Mouse (Mus musculus) heart, embryonic 11.5 days (tissue): ENCODE results near the gene Hivep1. TPM values are rescaled to one million over a fixed set of nuclear protein-coding genes. Genes with fewer than 3 reads are reported as not detected.

Experiments used
- ATAC-seq: fragments of 200-750 bp; cut with Nextera tagmentation; replicated peaks from 2 replicates; pipeline ENCODE4 v1.8.0; 2017; ENCODE audit warnings: moderate library complexity; ENCODE audit not compliant: insufficient number of reproducible peaks, low FRiP score, low TSS enrichment
- H3K27ac ChIP-seq: fragments of 300-500 bp; sonication (generic); 2 replicates; pipeline ENCODE4 v1.5.1; 2014; ENCODE audit warnings: mild to moderate bottlenecking, low read depth, low read length
- H3K27me3 ChIP-seq: fragments of 300-500 bp; sonication (generic); 2 replicates; pipeline ENCODE4 v1.6.1; 2014; ENCODE audit warnings: mild to moderate bottlenecking, low read length, mixed read lengths; ENCODE audit not compliant: control insufficient read depth, insufficient read depth
- H3K36me3 ChIP-seq: fragments of 300-500 bp; sonication (generic); 2 replicates; pipeline ENCODE4 v1.6.1; 2014; ENCODE audit warnings: mild to moderate bottlenecking, low read length, moderate library complexity, mixed read lengths; ENCODE audit not compliant: control insufficient read depth, insufficient read depth
- H3K4me1 ChIP-seq: fragments of 300-500 bp; sonication (generic); 2 replicates; pipeline ENCODE4 v1.6.1; 2014; ENCODE audit warnings: low read length; ENCODE audit not compliant: control insufficient read depth, insufficient read depth
- H3K4me2 ChIP-seq: fragments of 300-500 bp; sonication (generic); 2 replicates; pipeline ENCODE4 v1.6.1; 2014; ENCODE audit warnings: mild to moderate bottlenecking, moderate library complexity
- H3K4me3 ChIP-seq: fragments of 300-500 bp; sonication (generic); 2 replicates; pipeline ENCODE4 v1.5.1; 2014; ENCODE audit warnings: low read depth, low read length
- H3K9ac ChIP-seq: fragments of 300-500 bp; sonication (generic); 2 replicates; pipeline ENCODE4 v1.6.1; 2014; ENCODE audit warnings: mild to moderate bottlenecking, low read depth, low read length, moderate library complexity
- H3K9me3 ChIP-seq: fragments of 300-500 bp; sonication (generic); replicated peaks from 2 replicates; pipeline ENCODE4 v1.6.1; 2016; ENCODE audit warnings: low read length; ENCODE audit not compliant: control insufficient read depth
- WGBS: fragments of 180-500 bp; shearing (Covaris S2); extraction: QIAGEN DNeasy Blood & Tissue Kit; methylation state at CpG from one replicate; pipeline ENCODE4 v1.1.7; 2014; ENCODE audit not compliant: insufficient replicate concordance; 5-methylcytosine and 5-hydroxymethylcytosine counted together
- polyA plus RNA-seq: library from polyadenylated mRNA; unstranded; fragments of >200 nt; fragmentation: Nextera tagmentation; extraction: Ambion mirVana; gene quantifications from 2 replicates; pipeline ENCODE4 v1.2.1, GENCODE M21; 2014

Gene Hivep1
- polyA plus RNA-seq, 1 experiment from 2014 or later: 11.4 TPM

DNA sequence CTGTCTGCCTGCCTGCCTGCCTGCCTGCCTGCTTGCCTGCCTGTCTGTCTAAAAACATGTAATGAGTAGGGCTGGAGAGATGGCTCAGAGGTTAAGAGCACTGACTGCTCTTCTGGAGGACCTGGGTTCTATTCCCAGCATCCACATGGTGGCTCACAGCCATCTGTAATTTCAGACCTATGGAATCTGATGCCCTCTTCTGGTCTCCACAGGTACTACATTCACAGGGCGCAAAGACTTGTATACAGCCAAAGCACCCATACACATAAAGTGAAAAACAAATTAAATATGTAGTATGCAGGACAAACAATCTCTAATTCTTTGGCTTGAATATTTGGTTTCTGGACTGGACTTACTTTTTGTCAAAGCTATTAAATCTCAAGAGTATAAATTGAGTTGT is 46.7 kb downstream of the Hivep1 start:
- Histone ChIP-seq H3K9ac (no peak overlapping the region), H3K36me3 (no peaks in the 10 kb centered on the region), H3K4me3 (no peak overlapping the region), H3K9me3 (no peaks in the 10 kb centered on the region), H3K4me2 (no peak overlapping the region), H3K27ac (no peak overlapping the region), H3K27me3 (no peaks in the 10 kb centered on the region), H3K4me1 (peaks cover 35% of the 10 kb centered on the region)
- 95% methylated on average over 1 of the region's 1 CpGs for WGBS
- ATAC-seq: no peak

DNA sequence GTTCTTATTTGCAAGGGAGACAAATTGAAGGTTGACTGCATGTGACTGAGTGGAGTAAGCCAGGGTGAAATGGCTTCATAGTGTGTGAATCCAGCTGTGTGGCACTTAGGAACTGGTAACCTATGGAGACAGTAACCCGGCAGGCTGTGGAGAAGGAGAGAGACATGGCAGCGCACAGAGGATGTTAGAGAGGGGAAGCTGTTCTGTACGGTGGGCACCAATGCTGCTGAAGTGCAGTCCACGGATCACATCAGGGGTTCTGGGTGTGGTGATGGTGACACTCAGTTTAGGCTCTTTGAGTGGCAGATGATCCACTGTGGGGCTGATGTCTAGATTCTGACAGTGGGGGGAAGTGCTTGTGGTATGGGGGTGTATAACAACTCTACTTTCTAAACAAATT is 47.7 kb downstream of the Hivep1 start:
- H3K27ac ChIP-seq: no peak overlapping the region
- peaks cover 34% of the 10 kb centered on the region for H3K4me1 ChIP-seq
- no peaks in the 10 kb centered on the region for H3K27me3 ChIP-seq
- H3K4me2 ChIP-seq: no peak overlapping the region
- H3K9me3 ChIP-seq: no peaks in the 10 kb centered on the region
- H3K36me3 ChIP-seq: no peaks in the 10 kb centered on the region
- no peak overlapping the region for H3K4me3 ChIP-seq
- ATAC-seq: no peak
- H3K9ac ChIP-seq: no peak overlapping the region
- WGBS: 80% methylated on average over 4 of the region's 4 CpGs

DNA sequence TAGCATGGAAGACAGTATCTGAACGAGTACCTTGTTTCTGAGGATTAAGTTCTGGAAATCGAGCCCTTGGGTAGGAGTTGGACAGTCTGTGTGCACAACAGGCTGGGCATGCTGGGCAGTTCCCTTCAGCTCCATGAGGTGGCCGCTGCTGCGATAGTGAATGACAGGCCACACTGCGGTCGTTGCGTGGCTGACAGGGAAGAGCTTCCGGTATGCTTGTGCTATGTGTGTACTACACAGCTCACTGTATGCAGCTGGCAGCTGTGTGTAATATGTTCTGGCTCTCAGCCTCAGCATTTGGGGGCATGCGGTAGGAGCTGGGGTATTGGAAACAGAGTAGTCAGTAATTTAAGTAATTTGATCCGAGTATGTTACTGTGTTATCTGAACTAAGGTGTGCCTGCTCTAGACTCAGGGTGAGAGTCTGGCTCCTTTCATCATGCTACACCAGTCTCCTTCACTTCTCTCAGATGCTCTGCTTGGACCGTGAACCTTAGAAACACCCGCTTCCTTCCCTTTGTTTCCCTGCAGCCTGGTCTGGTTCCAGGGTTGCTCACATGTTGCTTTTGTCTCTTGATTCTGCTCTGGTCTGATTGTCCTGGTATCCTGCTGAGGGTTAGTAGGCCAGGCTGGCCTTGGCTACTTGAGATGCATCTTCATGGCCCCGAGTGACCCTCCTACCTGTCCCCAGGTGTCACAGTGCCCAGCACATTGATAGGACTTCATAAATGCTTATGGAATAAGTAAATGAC is 49.8 kb downstream of the Hivep1 start:
- H3K4me2 ChIP-seq: peak overlapping the region; percentile 39; the same call in 1 of the 2 replicates
- 44% methylated on average over 13 of the region's 13 CpGs for WGBS
- peak; percentile 46; the same call in 1 of the 2 replicates for ATAC-seq
- no peaks in the 10 kb centered on the region for H3K9me3 ChIP-seq
- H3K27ac ChIP-seq: no peak overlapping the region; the same call in 1 of the 2 replicates
- no peaks in the 10 kb centered on the region for H3K36me3 ChIP-seq
- H3K4me1 ChIP-seq: peaks cover 24% of the 10 kb centered on the region
- H3K4me3 ChIP-seq: no peak overlapping the region
- no peaks in the 10 kb centered on the region for H3K27me3 ChIP-seq
- H3K9ac ChIP-seq: no peak overlapping the region

DNA sequence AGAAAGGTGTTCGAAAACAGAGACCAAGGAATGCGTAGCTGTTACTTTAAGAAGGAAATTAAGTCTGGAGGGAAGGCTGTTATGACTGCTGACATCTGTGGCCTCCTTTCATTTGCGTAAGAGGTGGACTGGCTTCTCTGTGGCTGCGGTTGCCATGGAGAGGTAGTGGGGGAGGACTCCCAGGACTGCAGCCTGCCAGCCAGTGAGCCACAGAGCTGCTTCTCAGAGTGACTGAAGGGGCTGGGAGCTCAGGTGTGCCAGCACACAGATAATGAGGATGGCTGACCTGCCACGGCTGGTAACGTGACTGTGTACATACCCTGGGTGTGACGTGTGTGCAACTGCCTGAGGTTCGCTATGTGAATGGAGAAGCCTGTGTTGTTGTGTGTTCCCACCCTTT is 51.2 kb downstream of the Hivep1 start:
- Histone ChIP-seq H3K36me3 (no peaks in the 10 kb centered on the region), H3K27ac (no peak overlapping the region), H3K4me1 (peaks cover 24% of the 10 kb centered on the region), H3K9ac (no peak overlapping the region), H3K9me3 (no peaks in the 10 kb centered on the region), H3K4me2 (peak overlapping the region; percentile 22; the same call in 1 of the 2 replicates), H3K27me3 (no peaks in the 10 kb centered on the region), H3K4me3 (no peak overlapping the region)
- WGBS: 46% methylated on average over 8 of the region's 8 CpGs
- ATAC-seq: 0 out of 2 replicates have a peak, but pooled peaks have one; percentile 39

DNA sequence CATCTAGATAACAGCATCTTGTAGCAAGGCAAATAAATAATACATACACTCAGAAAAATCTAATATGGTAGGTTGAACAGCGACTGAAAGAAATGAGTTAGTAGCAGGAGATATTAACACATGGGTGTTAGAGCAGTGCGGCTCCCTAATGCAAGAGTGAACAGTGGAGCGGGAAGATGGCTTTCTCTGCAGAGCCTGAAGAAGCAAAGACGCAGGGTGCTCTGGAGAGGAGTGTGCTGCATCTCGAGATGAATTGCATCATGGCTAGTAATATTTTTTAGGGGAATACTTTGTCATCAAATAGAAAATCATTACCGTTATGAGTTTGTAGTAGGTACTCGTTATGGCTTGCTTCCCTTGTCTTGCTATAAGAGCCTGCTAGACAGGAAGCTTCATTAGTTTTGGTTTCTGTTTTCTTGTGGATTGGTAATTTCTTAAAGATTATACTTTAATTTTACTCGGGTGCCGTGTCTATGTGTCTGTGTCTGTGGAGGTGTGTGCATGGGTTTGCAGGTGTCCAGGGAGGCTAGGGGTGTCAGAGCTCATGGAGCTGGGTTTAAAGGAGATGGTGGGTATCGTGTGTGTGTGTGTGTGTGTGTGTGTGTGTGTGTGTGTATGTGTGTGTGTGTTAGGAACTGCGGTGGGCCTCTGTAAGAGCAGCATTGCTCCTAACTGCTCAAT is 51.8 kb downstream of the Hivep1 start:
- ATAC-seq: no peak
- no peaks in the 10 kb centered on the region for H3K27me3 ChIP-seq
- no peak overlapping the region for H3K27ac ChIP-seq
- H3K4me3 ChIP-seq: no peak overlapping the region
- H3K36me3 ChIP-seq: no peaks in the 10 kb centered on the region
- H3K9ac ChIP-seq: no peak overlapping the region
- WGBS: 80% methylated on average over 11 of the region's 11 CpGs
- H3K4me2 ChIP-seq: no peak overlapping the region
- H3K4me1 ChIP-seq: peaks cover 30% of the 10 kb centered on the region
- H3K9me3 ChIP-seq: no peaks in the 10 kb centered on the region

DNA sequence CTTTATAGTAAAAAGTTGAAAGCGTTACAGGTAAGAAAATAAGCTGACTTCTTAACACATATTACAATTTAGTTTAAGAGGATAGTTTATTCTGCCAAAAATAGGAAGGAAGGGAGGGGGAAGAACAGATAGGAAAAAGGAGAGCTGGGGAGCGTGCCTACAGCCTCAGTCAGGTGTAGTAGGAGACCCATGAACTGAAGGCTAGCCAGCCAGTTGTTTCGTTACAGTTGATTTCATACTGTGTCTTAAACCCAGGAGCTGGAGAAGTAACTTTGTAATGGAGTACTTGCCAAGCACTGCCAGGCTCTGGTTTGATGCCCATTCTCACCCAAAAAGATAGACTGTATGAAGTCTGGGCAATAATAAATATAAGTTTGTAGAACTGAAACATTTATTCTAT is 52.5 kb downstream of the Hivep1 start:
- H3K4me2 ChIP-seq: no peak overlapping the region
- H3K27ac ChIP-seq: no peak overlapping the region
- WGBS: 86% methylated on average over 3 of the region's 3 CpGs
- no peaks in the 10 kb centered on the region for H3K27me3 ChIP-seq
- no peaks in the 10 kb centered on the region for H3K36me3 ChIP-seq
- no peaks in the 10 kb centered on the region for H3K9me3 ChIP-seq
- peaks cover 30% of the 10 kb centered on the region for H3K4me1 ChIP-seq
- H3K4me3 ChIP-seq: no peak overlapping the region
- no peak overlapping the region for H3K9ac ChIP-seq
- ATAC-seq: no peak

DNA sequence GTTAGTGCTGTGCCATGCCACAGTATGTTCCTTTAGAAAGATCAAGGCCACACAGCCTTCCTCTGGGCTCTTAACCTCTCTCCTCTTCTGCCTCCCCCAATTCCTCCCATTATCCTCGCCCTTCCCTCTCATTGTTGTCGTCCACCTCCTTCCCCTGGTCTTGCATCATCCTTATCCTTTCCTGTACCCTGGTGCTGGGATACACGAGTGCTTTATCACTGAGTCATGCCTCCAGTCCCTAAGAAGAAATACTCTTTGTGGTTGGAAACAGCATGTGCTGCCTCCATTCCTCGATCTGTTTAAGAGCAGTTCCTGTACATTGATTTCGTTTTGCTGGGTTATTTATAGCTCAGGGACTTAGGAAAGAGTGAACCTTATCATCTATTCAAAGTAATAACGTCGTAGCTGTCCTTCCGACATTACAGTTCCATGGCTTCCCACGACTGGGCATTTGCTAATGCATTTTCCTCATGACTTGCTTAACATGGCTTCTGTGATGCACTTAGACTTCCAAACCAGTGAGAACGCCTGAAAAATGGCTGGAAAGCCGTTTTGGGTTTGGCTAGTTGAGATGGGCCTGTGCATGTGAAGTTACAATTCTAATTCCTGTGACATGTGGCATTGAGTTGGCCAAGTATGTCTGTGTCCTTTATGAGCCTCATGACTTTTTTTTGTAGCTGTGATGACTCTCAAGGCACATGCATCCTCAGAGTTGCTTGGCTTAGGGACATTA is 56.8 kb downstream of the Hivep1 start:
- Histone ChIP-seq H3K4me1 (peaks cover 11% of the 10 kb centered on the region), H3K9ac (no peak overlapping the region), H3K36me3 (no peaks in the 10 kb centered on the region), H3K4me2 (peak overlapping the region; percentile 31), H3K27me3 (no peaks in the 10 kb centered on the region), H3K4me3 (no peak overlapping the region), H3K9me3 (no peaks in the 10 kb centered on the region), H3K27ac (peak overlapping the region; percentile 63; the same call in 1 of the 2 replicates)
- WGBS: 33% methylated on average over 11 of the region's 11 CpGs
- ATAC-seq: no peak; the same call in 1 of the 2 replicates

DNA sequence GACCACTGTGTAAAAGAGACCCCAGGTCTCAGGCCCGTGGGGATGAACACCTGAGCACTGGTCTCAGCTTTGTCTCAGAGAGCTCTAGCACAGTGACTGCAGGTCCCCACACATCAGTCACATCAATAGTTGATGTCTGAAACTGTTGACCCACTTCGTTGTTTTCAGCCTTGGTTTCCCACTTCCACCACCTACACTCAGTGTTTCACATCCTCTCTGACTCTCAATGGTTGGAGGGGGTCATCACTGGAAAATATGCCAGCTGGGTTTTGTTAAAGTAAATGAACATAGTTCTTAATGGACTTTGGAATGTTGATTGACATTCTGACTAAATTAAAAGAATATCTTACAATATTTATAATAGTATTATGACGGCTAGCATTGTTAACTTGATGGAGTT is 58.6 kb downstream of the Hivep1 start:
- no peaks in the 10 kb centered on the region for H3K27me3 ChIP-seq
- WGBS: 86% methylated on average over 3 of the region's 3 CpGs
- no peaks in the 10 kb centered on the region for H3K36me3 ChIP-seq
- no peak overlapping the region for H3K4me3 ChIP-seq
- no peak overlapping the region for H3K4me2 ChIP-seq
- H3K27ac ChIP-seq: no peak overlapping the region
- H3K9ac ChIP-seq: no peak overlapping the region
- H3K4me1 ChIP-seq: peaks cover 11% of the 10 kb centered on the region
- no peak for ATAC-seq
- H3K9me3 ChIP-seq: no peaks in the 10 kb centered on the region
